Mouse (Mus musculus) right cerebral cortex, postnatal 14 days (tissue): ENCODE results near the gene Cort.
"Not testable (repeated sequence)": the region's sequence is repeated elsewhere in the genome, so short reads cannot be mapped to it uniquely, and the experiment has no call there.

Experiments
- DNase-seq: peaks from one replicate; pipeline ENCODE4 v3.0.0; 2022

Gene Cort

GRCm38 (mm10) chr4:149145151-149145550 lies 18.6 kb upstream of the Cort start:
- no peak for DNase-seq

- DNase-seq: peak; percentile 71
Measured at GRCm38 (mm10) chr4:149144459-149144858, 17.9 kb upstream of the Cort start.

- DNase-seq: no peak
Measured at GRCm38 (mm10) chr4:149143594-149143993, 17.0 kb upstream of the Cort start.

GRCm38 (mm10) chr4:149138515-149138914 lies 12.0 kb upstream of the Cort start:
- DNase-seq: no peak

GRCm38 (mm10) chr4:149136982-149137770 lies 10.6 kb upstream of the Cort start, which contains the start of gene Cenps:
Cenps (minus strand) TSS chr4:149137629.
- DNase-seq: peak; percentile 94

GRCm38 (mm10) chr4:149136116-149136850 lies 9.7 kb upstream of the Cort start:
- DNase-seq: no peak

- no peak for DNase-seq
Measured at GRCm38 (mm10) chr4:149133395-149133794, 6.8 kb upstream of the Cort start.

GRCm38 (mm10) chr4:149131789-149132565 lies 5.4 kb upstream of the Cort start:
- no peak for DNase-seq

GRCm38 (mm10) chr4:149131021-149131752 lies 4.6 kb upstream of the Cort start:
- DNase-seq: no peak

- no peak for DNase-seq
Measured at GRCm38 (mm10) chr4:149128467-149128866, 1.9 kb upstream of the Cort start.

GRCm38 (mm10) chr4:149126115-149126509 lies 451 bp downstream of the Cort start:
- DNase-seq: no peak

- no peak for DNase-seq
Measured at GRCm38 (mm10) chr4:149125341-149126114, 1.0 kb downstream of the Cort start.

- DNase-seq: no peak
Measured at GRCm38 (mm10) chr4:149123432-149123831, 3.1 kb downstream of the Cort start.

- not testable (repeated sequence) for DNase-seq
Measured at GRCm38 (mm10) chr4:149119978-149120562, 6.5 kb downstream of the Cort start.

- peak; percentile 89 for DNase-seq
Measured at GRCm38 (mm10) chr4:149103875-149104561, 22.5 kb downstream of the Cort start, which contains the start of gene Dffa. Dffa (plus strand) TSS chr4:149104146.

- DNase-seq: no peak
Measured at GRCm38 (mm10) chr4:149101456-149101855, 25.1 kb downstream of the Cort start.

GRCm38 (mm10) chr4:149100449-149100848 lies 26.1 kb downstream of the Cort start:
- DNase-seq: not testable (repeated sequence)

GRCm38 (mm10) chr4:149099369-149100017 lies 27.1 kb downstream of the Cort start, which contains the start of gene Pex14:
Pex14 (minus strand) TSS chr4:149099876.
- DNase-seq: peak; percentile 89

- no peak for DNase-seq
Measured at GRCm38 (mm10) chr4:149098571-149098970, 28.0 kb downstream of the Cort start.

- no peak for DNase-seq
Measured at GRCm38 (mm10) chr4:149097956-149098355, 28.6 kb downstream of the Cort start.
